8 mouse cellular contexts compared by ENCODE assay signal in the genomic region with DNA sequence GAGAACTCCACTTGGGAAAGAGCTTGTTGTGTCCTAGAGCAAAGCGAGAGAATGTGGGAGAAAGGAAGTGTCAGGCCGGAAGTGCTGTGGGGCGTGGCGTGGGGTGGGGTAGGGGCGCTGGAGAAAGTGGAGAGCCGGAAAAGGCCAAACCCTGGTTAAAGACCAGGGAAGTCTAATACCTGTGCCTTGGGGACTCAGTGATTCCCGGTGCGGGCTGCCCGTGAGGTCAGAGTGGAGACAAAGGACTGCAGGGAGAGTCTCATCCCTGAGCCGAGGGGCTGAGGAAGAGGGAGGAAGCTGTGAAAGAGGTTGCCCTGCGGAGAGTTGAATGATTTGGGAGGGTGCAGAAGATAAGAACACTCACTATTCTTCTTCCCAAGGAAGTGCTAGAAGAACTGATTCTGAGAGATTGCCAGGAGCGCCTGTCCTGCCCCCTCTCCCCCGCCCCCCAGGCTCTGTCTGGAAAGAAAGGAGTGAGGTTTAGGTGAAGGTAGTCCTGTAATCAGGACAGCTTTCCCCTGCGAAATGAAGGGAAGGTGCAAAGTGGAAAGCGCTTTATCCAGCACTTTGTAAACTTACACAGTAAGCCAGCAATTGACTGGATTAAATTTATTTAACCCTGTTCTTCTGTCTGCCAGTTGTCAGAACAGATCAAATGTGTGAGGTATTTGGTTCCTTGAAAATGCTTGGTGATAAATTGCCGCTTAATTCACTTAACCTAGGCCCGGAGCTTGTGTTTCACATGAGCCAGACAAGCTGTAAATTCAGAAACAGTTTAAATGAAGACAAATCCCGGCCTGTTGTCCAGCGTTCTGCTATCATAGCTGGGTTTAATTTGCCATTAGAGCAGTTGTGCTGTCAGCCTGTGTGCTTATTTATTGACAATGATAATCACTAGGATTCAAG. TPM values are rescaled to one million over a fixed set of nuclear protein-coding genes. Genes with fewer than 3 reads are reported as not detected.
DNase-seq lines count a peak whose midpoint lies in the region; ATAC-seq lines count a peak whose summit lies in the region.

No protein-coding gene starts in this region.

- no peak overlapping the region for H3K27ac ChIP-seq in forebrain, embryonic 15.5 days (replicated peaks)
- 0 out of 2 replicates have a peak overlapping the region, but pooled peaks have one; percentile 9 for H3K27ac ChIP-seq in hindbrain, embryonic 14.5 days
- no peak overlapping the region for H3K27ac ChIP-seq in liver, embryonic 15.5 days (replicated peaks)
- 0 out of 2 replicates have a peak overlapping the region, but pooled peaks have one; percentile 5 for H3K27ac ChIP-seq in neural tube, embryonic 15.5 days (replicated peaks)

- 0 out of 2 replicates have a peak overlapping the region, but pooled peaks have one; percentile 8 for H3K9ac ChIP-seq in forebrain, embryonic 15.5 days (replicated peaks)
- H3K9ac ChIP-seq in hindbrain, embryonic 14.5 days = no peak overlapping the region; the same call in 1 of the 2 replicates
- no peak overlapping the region for H3K9ac ChIP-seq in liver, embryonic 15.5 days
- H3K9ac ChIP-seq in neural tube, embryonic 15.5 days (replicated peaks) = no peak overlapping the region

- no peak for ATAC-seq in forebrain, embryonic 15.5 days (replicated peaks)
- ATAC-seq in hindbrain, embryonic 14.5 days (ENCODE audit: low FRiP score) = no peak
- no peak for ATAC-seq in liver, embryonic 15.5 days (ENCODE audit: insufficient read depth)
- ATAC-seq in neural tube, embryonic 15.5 days (ENCODE audit: low FRiP score) = no peak

- 0 out of 2 replicates have a peak overlapping the region, but pooled peaks have one; percentile 10 for H3K4me3 ChIP-seq in forebrain, embryonic 15.5 days
- H3K4me3 ChIP-seq in hindbrain, embryonic 14.5 days (replicated peaks; ENCODE audit: low read length) = 0 out of 2 replicates have a peak overlapping the region, but pooled peaks have one; percentile 6
- 0 out of 2 replicates have a peak overlapping the region, but pooled peaks have one; percentile 21 for H3K4me3 ChIP-seq in liver, embryonic 15.5 days (replicated peaks)
- 0 out of 2 replicates have a peak overlapping the region, but pooled peaks have one; percentile 12 for H3K4me3 ChIP-seq in neural tube, embryonic 15.5 days (replicated peaks)

- peaks cover 11% of the 10 kb centered on the region for H3K4me1 ChIP-seq in forebrain, embryonic 15.5 days
- peaks cover 11% of the 10 kb centered on the region; the same call in 1 of the 2 replicates for H3K4me1 ChIP-seq in hindbrain, embryonic 14.5 days (replicated peaks; ENCODE audit: control insufficient read depth, insufficient read depth, low read length)
- H3K4me1 ChIP-seq in liver, embryonic 15.5 days (replicated peaks) = peaks cover 5% of the 10 kb centered on the region; the same call in 1 of the 2 replicates
- peaks cover 9% of the 10 kb centered on the region for H3K4me1 ChIP-seq in neural tube, embryonic 15.5 days

- no peaks in the 10 kb centered on the region for H3K27me3 ChIP-seq in forebrain, embryonic 15.5 days
- no peaks in the 10 kb centered on the region for H3K27me3 ChIP-seq in hindbrain, embryonic 14.5 days (ENCODE audit: control insufficient read depth, insufficient read depth, low read length)
- H3K27me3 ChIP-seq in liver, embryonic 15.5 days = no peaks in the 10 kb centered on the region
- H3K27me3 ChIP-seq in neural tube, embryonic 15.5 days (replicated peaks) = no peaks in the 10 kb centered on the region

- peak; percentile 29 for DNase-seq in adrenal gland, postnatal 25 days
- no peak for DNase-seq in hindbrain, embryonic 14.5 days (ENCODE audit: low spot score)
- DNase-seq in thymus, postnatal 0 days (ENCODE audit: low spot score) = no peak
- DNase-seq in cerebellum, adult 9-10 months = no peak
- no peak for DNase-seq in right cerebral cortex, postnatal 4 days

- no peaks in the 10 kb centered on the region for H3K9me3 ChIP-seq in forebrain, embryonic 15.5 days
- H3K9me3 ChIP-seq in hindbrain, embryonic 14.5 days (ENCODE audit: control insufficient read depth, low read length) = no peaks in the 10 kb centered on the region
- H3K9me3 ChIP-seq in liver, embryonic 15.5 days (replicated peaks) = no peaks in the 10 kb centered on the region
- no peaks in the 10 kb centered on the region for H3K9me3 ChIP-seq in neural tube, embryonic 15.5 days (replicated peaks)

- H3K36me3 ChIP-seq in forebrain, embryonic 15.5 days = no peaks in the 10 kb centered on the region
- no peaks in the 10 kb centered on the region for H3K36me3 ChIP-seq in hindbrain, embryonic 14.5 days (replicated peaks; ENCODE audit: control insufficient read depth, insufficient read depth)
- H3K36me3 ChIP-seq in liver, embryonic 15.5 days (replicated peaks) = no peaks in the 10 kb centered on the region
- H3K36me3 ChIP-seq in neural tube, embryonic 15.5 days = no peaks in the 10 kb centered on the region

- WGBS in forebrain, embryonic 15.5 days = 13% methylated on average over 19 of the region's 19 CpGs
- 17% methylated on average over 19 of the region's 19 CpGs for WGBS in hindbrain, embryonic 14.5 days
- WGBS in liver, embryonic 15.5 days (ENCODE audit: insufficient replicate concordance) = 15% methylated on average over 19 of the region's 19 CpGs
- 10% methylated on average over 19 of the region's 19 CpGs for WGBS in neural tube, embryonic 15.5 days

- peak overlapping the region; percentile 33 for H3K4me2 ChIP-seq in forebrain, embryonic 15.5 days (replicated peaks)
- H3K4me2 ChIP-seq in hindbrain, embryonic 14.5 days (replicated peaks) = peak overlapping the region; percentile 48
- H3K4me2 ChIP-seq in liver, embryonic 15.5 days = peak overlapping the region; percentile 47
- peak overlapping the region; percentile 52 for H3K4me2 ChIP-seq in neural tube, embryonic 15.5 days

RNA-seq across cellular contexts. Expression of gene Ptpn13, which starts 11.3 kb away (rescaled TPM):
- total RNA-seq in adrenal gland, postnatal 25 days (2021) = 17.5 and 21.4 TPM in 2 replicates
- polyA plus RNA-seq in forebrain, embryonic 15.5 days (2015; fragmentation: Nextera tagmentation; extraction: Ambion mirVana) = 4.4 and 5.1 TPM in 2 replicates
- 6.8 and 7.8 TPM in 2 replicates for polyA plus RNA-seq in hindbrain, embryonic 14.5 days (2014; fragmentation: Nextera tagmentation; extraction: Ambion mirVana)
- 0.55 and 0.76 TPM in 2 replicates for polyA plus RNA-seq in liver, embryonic 15.5 days (2015; fragmentation: Nextera tagmentation; extraction: Ambion mirVana)
- polyA plus RNA-seq in neural tube, embryonic 15.5 days (2015; fragmentation: Nextera tagmentation; extraction: Ambion mirVana) = 3.5 and 5.9 TPM in 2 replicates
- 4.7 and 5.6 TPM in 2 replicates for polyA plus RNA-seq in thymus, postnatal 0 days (2015; fragmentation: Nextera tagmentation; extraction: Ambion mirVana)

Comparison
In these comparisons a context has a peak if more than half of its experiments do, and no peak if none do; other contexts are left out.
1. H3K27ac ChIP-seq: peak in hindbrain, embryonic 14.5 days (single experiment) and neural tube, embryonic 15.5 days (single experiment); none in forebrain, embryonic 15.5 days (single experiment) and liver, embryonic 15.5 days (single experiment).
2. Peak in every context shown above with its lines, with median percentiles within 50 percentile points of each other: H3K4me2 ChIP-seq and H3K4me3 ChIP-seq.